ENCODE assay signal across 9 mouse cellular contexts in genomic region chr11:95046980-95047680, GRCm38 (mm10). TPM values are rescaled to one million over a fixed set of nuclear protein-coding genes. Genes with fewer than 3 reads are reported as not detected.
DNase-seq lines count a peak whose midpoint lies in the region; ATAC-seq and TF ChIP-seq lines count a peak whose summit lies in the region.
"Had no signal": no experiment of that assay in that cellular context is flagged by ENCODE, and none has a peak within 500 bp of the region (broad histone marks: within the 10 kb centered on the region; RNA-seq: fewer than 3 reads in every experiment).

No protein-coding gene starts in this region.

- H3K9ac ChIP-seq in forebrain, embryonic 14.5 days (ENCODE audit: low read length): no peak overlapping the region
- no peak overlapping the region for H3K9ac ChIP-seq in kidney, postnatal 0 days (ENCODE audit: low read depth, low read length)
- H3K9ac ChIP-seq in stomach, embryonic 16.5 days (ENCODE audit: low read length): no peak overlapping the region

- no peak overlapping the region for H3K4me3 ChIP-seq in forebrain, embryonic 14.5 days (ENCODE audit: low read depth, low read length)
- H3K4me3 ChIP-seq in kidney, postnatal 0 days (replicated peaks; ENCODE audit: low read depth, low read length): no peak overlapping the region
- no peak overlapping the region for H3K4me3 ChIP-seq in stomach, embryonic 16.5 days (replicated peaks; ENCODE audit: low read length)

- intact Hi-C loops in heart, postnatal 25 days (cut with DNase I): loop anchor here (1.0 to 5.0 kb wide), 2 partner anchors 60 to 205 kb away; no protein-coding TSS in a partner anchor

- H3K36me3 ChIP-seq in forebrain, embryonic 14.5 days (ENCODE audit: control insufficient read depth, insufficient read depth, low read length): no peaks in the 10 kb centered on the region
- 0 out of 2 replicates have a peak, but pooled peaks cover 8% of the 10 kb centered on the region for H3K36me3 ChIP-seq in kidney, postnatal 0 days (ENCODE audit: insufficient read depth, low read length)
- no peaks in the 10 kb centered on the region for H3K36me3 ChIP-seq in stomach, embryonic 16.5 days (ENCODE audit: control insufficient read depth, insufficient read depth, low read length)

- no peak overlapping the region for H3K4me2 ChIP-seq in forebrain, embryonic 14.5 days (ENCODE audit: low read length)
- no peak overlapping the region for H3K4me2 ChIP-seq in kidney, postnatal 0 days (ENCODE audit: low read length)
- no peak overlapping the region for H3K4me2 ChIP-seq in stomach, embryonic 16.5 days (ENCODE audit: low read depth, low read length)

- ATAC-seq in forebrain, embryonic 14.5 days: peak; percentile 71
- peak; percentile 27; the same call in 1 of the 2 replicates for ATAC-seq in kidney, postnatal 0 days (replicated peaks; ENCODE audit: low FRiP score, low read depth)
- ATAC-seq in stomach, embryonic 16.5 days (ENCODE audit: insufficient read depth, low FRiP score): peak; percentile 35; the same call in 1 of the 2 replicates

- 55% methylated on average over 9 of the region's 9 CpGs for WGBS in forebrain, embryonic 14.5 days
- 58% methylated on average over 9 of the region's 9 CpGs for WGBS in kidney, postnatal 0 days
- 58% methylated on average over 9 of the region's 9 CpGs for WGBS in stomach, embryonic 16.5 days

- no peaks in the 10 kb centered on the region for H3K4me1 ChIP-seq in forebrain, embryonic 14.5 days (ENCODE audit: control insufficient read depth, insufficient read depth, low read length)
- H3K4me1 ChIP-seq in kidney, postnatal 0 days (replicated peaks; ENCODE audit: insufficient read depth, low read length): no peaks in the 10 kb centered on the region
- no peaks in the 10 kb centered on the region for H3K4me1 ChIP-seq in stomach, embryonic 16.5 days (ENCODE audit: control insufficient read depth, insufficient read depth, low read length)

- H3K27me3 ChIP-seq in forebrain, embryonic 14.5 days (replicated peaks; ENCODE audit: control insufficient read depth, insufficient read depth, low read length): no peaks in the 10 kb centered on the region
- no peaks in the 10 kb centered on the region for H3K27me3 ChIP-seq in kidney, postnatal 0 days (ENCODE audit: insufficient read depth, low read length)
- H3K27me3 ChIP-seq in stomach, embryonic 16.5 days (ENCODE audit: control insufficient read depth, insufficient read depth, low read length): no peaks in the 10 kb centered on the region

- no peak overlapping the region for H3K27ac ChIP-seq in forebrain, embryonic 14.5 days (ENCODE audit: low read depth, low read length)
- H3K27ac ChIP-seq in kidney, postnatal 0 days: no peak overlapping the region
- H3K27ac ChIP-seq in stomach, embryonic 16.5 days (ENCODE audit: low read length): no peak overlapping the region
- H3K27ac ChIP-seq: macrophage had no signal

- no peaks in the 10 kb centered on the region for H3K9me3 ChIP-seq in forebrain, embryonic 14.5 days (replicated peaks; ENCODE audit: control insufficient read depth, low read length)
- no peaks in the 10 kb centered on the region for H3K9me3 ChIP-seq in kidney, postnatal 0 days (replicated peaks; ENCODE audit: low read length)
- no peaks in the 10 kb centered on the region for H3K9me3 ChIP-seq in stomach, embryonic 16.5 days (replicated peaks; ENCODE audit: control insufficient read depth, low read length)

- peak; percentile 98 for TF ChIP-seq CTCF in kidney, postnatal 0 days (IDR thresholded peaks at IDR 0.05; ENCODE audit: low read depth)

- peak; percentile 62 for DNase-seq in heart, adult 8-10 months (ENCODE audit: low spot score)
- no peak for DNase-seq in heart, postnatal 25 days (ENCODE audit: low spot score)
- peak; percentile 86 for DNase-seq in ES-CJ7 (ENCODE audit: low read depth, low spot score)
- peak; percentile 61 for DNase-seq in cerebellum, adult 11 months
- peak; percentile 83 for DNase-seq in forebrain, embryonic 14.5 days (ENCODE audit: low spot score)
- peak; percentile 92 for DNase-seq in kidney, postnatal 0 days (ENCODE audit: low spot score)
- peak; percentile 77 for DNase-seq in lung, postnatal 36 days

RNA-seq across cellular contexts. Expression of gene Pdk2, which starts 6.0 kb away (rescaled TPM):
- 100 to 1,000 TPM; 469 to 545 (median 504) TPM for total RNA-seq in heart, adult 8-10 months (2022)
- 100 to 1,000 TPM; 377 to 397 TPM for total RNA-seq in heart, postnatal 25 days (2021)
- 20.1 and 24.2 TPM in 2 replicates for polyA plus RNA-seq in forebrain, embryonic 14.5 days (2014; fragmentation: Nextera tagmentation; extraction: Ambion mirVana)
- 94.5 and 94.7 TPM in 2 replicates for polyA plus RNA-seq in kidney, postnatal 0 days (2015; fragmentation: Nextera tagmentation; extraction: Ambion mirVana)
- 37.9 and 39.3 TPM in 2 replicates for polyA plus RNA-seq in stomach, embryonic 16.5 days (2015; fragmentation: Nextera tagmentation; extraction: Ambion mirVana)

RNA-seq across cellular contexts. Expression of gene Itga3, which starts 29.5 kb away (rescaled TPM):
- 10 to 100 TPM in 1 of 4 experiments, 1 to 10 TPM in 3; 9.1 to 10.3 (median 9.8) TPM for total RNA-seq in heart, adult 8-10 months (2022)
- 10 to 100 TPM; 10.8 to 11.7 TPM for total RNA-seq in heart, postnatal 25 days (2021)
- 4.1 and 4.8 TPM in 2 replicates for polyA plus RNA-seq in forebrain, embryonic 14.5 days (2014; fragmentation: Nextera tagmentation; extraction: Ambion mirVana)
- 24.4 and 26.1 TPM in 2 replicates for polyA plus RNA-seq in kidney, postnatal 0 days (2015; fragmentation: Nextera tagmentation; extraction: Ambion mirVana)
- polyA plus RNA-seq in stomach, embryonic 16.5 days (2015; fragmentation: Nextera tagmentation; extraction: Ambion mirVana): 19.4 and 19.9 TPM in 2 replicates

RNA-seq across cellular contexts. Expression of gene Samd14, which starts 37.5 kb away (rescaled TPM):
- total RNA-seq in heart, adult 8-10 months (2022): 1 to 10 TPM in 2 of 4 experiments, under 1 TPM in 2; 0.72 to 1.1 (median 0.96) TPM
- 1 to 10 TPM; 1.2 to 1.5 TPM for total RNA-seq in heart, postnatal 25 days (2021)
- 81.7 and 96.5 TPM in 2 replicates for polyA plus RNA-seq in forebrain, embryonic 14.5 days (2014; fragmentation: Nextera tagmentation; extraction: Ambion mirVana)
- polyA plus RNA-seq in kidney, postnatal 0 days (2015; fragmentation: Nextera tagmentation; extraction: Ambion mirVana): 13.1 and 14.5 TPM in 2 replicates
- polyA plus RNA-seq in stomach, embryonic 16.5 days (2015; fragmentation: Nextera tagmentation; extraction: Ambion mirVana): 14.7 and 15.9 TPM in 2 replicates

RNA-seq across cellular contexts. Expression of gene Ppp1r9b, which starts 56.3 kb away (rescaled TPM):
- 10 to 100 TPM; 43.9 to 47.4 (median 45.6) TPM for total RNA-seq in heart, adult 8-10 months (2022)
- total RNA-seq in heart, postnatal 25 days (2021): 10 to 100 TPM; 45.5 to 52.6 TPM
- 20.8 and 21.8 TPM in 2 replicates for polyA plus RNA-seq in forebrain, embryonic 14.5 days (2014; fragmentation: Nextera tagmentation; extraction: Ambion mirVana)
- polyA plus RNA-seq in kidney, postnatal 0 days (2015; fragmentation: Nextera tagmentation; extraction: Ambion mirVana): 10.3 and 10.6 TPM in 2 replicates
- 6.6 and 8.0 TPM in 2 replicates for polyA plus RNA-seq in stomach, embryonic 16.5 days (2015; fragmentation: Nextera tagmentation; extraction: Ambion mirVana)
